Mouse (Mus musculus) fibroblast of lung, adult 2 months (primary cell): ENCODE results near the gene Slc17a2.
A peak's percentile ranks its signal among the peaks of the same experiment; 100 is the strongest.
"Not testable (repeated sequence)": the region's sequence is repeated elsewhere in the genome, so short reads cannot be mapped to it uniquely, and the experiment has no call there.

Experiments used
- DNase-seq: peaks from one replicate; pipeline ENCODE4 v3.0.0-alpha.2; 2011; ENCODE audit warnings: low read depth

Slc17a2 gene

DNA sequence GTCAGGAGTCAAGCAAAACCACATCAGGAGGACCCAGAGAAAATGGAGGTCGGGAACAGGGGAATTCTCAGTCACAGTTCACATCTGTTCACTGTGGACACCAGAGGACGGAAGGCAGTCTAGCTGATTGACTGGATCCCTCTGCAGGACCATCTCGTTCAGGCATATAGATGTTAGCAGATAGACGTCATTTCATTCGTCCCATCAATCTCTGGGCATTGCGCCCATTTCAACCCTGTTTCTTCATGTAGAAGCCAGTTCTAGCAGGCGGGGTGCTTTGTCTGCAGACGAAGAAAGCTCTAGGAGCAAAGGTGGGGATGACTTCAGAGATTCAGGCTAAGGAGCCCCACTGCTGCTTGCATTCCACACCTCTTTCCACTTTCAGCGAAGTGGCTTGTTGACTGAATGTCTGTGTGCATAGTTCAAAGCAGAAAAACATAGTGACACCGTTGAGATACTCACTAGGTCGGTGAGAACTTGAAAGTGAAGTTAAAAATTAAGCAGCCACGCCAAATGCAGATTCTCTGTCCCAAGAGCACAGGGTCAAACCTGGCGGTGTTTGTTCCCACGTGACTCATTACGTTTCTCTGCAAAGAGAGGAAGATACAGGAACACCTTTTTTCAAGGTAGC is at the start of gene Slc17a2:
TSS of gene Slc17a2 (plus strand) at position 572 of the 631 bp plus-strand sequence.
- no peak for DNase-seq

GRCm38 (mm10) chr13:23757211-23757773 is 49.5 kb upstream of the Slc17a2 start:
- no peak for DNase-seq

GRCm38 (mm10) chr13:23757921-23758320 is 48.9 kb upstream of the Slc17a2 start:
- DNase-seq, result no peak

GRCm38 (mm10) chr13:23759251-23759771 is 47.5 kb upstream of the Slc17a2 start:
- no peak for DNase-seq

- no peak for DNase-seq
Observed at GRCm38 (mm10) chr13:23759916-23760239, 46.9 kb upstream of the Slc17a2 start.

DNA sequence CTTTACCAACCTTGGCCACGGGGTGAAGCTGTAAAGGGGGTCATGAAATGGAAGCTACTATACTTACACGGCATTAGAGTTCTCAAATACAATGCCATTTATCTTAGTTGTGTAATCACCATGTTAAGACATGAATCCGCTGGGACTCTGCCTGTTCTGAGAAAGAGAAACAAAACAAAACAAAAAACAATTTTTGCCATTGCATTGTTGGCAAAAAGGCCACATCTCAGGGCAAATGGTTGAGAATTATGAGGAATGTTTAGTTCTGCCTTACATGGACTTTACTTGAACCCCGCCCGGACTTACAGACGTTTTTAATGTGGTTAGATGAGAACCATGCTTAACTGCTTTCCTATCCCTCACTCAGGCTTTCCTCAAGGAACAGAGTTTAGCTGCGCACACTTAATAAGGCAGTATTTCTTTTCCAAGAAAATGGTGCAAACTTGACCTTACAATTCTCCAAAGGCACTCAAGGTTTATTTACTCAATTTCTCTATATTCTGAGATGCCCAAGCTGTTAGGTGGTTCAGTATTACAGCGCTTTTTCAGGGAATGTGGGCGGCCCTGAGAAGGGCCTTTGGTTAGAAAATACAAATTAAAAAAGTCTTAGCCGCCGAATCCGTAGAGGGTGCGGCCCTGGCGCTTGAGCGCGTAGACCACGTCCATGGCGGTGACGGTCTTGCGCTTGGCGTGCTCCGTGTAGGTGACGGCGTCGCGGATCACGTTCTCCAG is 46.4 kb upstream of the Slc17a2 start:
- no peak for DNase-seq

- DNase-seq, result peak; percentile 86
Observed at GRCm38 (mm10) chr13:23760972-23761864, 45.6 kb upstream of the Slc17a2 start, which contains the start of gene Hist1h4a. Gene Hist1h4a (minus strand): TSS chr13:23761230.

- DNase-seq, result peak; percentile 70
Observed at GRCm38 (mm10) chr13:23761871-23762821, 44.6 kb upstream of the Slc17a2 start, which contains the start of gene Hist1h3a. Gene Hist1h3a (minus strand): TSS chr13:23762386.

GRCm38 (mm10) chr13:23763242-23763585 is 43.6 kb upstream of the Slc17a2 start:
- no peak for DNase-seq

DNA sequence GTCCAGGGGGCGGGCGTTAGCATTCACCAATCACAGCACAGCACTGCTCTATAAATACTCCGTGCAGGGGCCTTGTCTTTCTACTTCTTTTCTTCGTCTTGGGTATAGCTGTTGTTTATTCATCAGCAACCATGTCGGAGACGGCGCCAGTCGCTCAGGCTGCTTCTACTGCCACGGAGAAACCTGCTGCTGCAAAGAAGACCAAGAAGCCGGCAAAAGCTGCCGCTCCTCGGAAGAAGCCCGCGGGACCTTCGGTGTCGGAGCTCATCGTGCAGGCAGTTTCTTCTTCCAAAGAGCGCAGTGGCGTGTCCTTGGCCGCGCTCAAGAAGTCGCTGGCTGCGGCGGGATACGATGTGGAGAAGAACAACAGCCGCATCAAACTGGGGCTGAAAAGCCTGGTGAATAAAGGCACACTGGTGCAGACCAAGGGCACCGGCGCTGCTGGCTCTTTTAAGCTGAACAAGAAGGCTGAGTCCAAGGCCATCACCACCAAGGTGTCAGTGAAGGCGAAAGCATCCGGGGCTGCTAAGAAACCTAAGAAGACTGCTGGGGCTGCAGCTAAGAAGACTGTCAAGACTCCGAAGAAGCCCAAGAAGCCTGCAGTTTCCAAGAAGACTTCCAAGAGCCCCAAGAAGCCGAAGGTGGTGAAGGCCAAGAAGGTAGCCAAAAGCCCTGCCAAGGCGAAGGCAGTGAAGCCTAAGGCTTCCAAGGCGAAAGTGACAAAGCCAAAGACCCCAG is 43.0 kb upstream of the Slc17a2 start, which contains the start of gene Hist1h1a:
TSS of gene Hist1h1a (plus strand) at position 81 of the 738 bp plus-strand sequence.
- no peak for DNase-seq

GRCm38 (mm10) chr13:23764324-23765171 is 42.2 kb upstream of the Slc17a2 start:
- no peak for DNase-seq

GRCm38 (mm10) chr13:23765172-23765513 is 41.6 kb upstream of the Slc17a2 start:
- no peak for DNase-seq

GRCm38 (mm10) chr13:23766772-23767171 is 40.0 kb upstream of the Slc17a2 start:
- DNase-seq, result no peak

DNA sequence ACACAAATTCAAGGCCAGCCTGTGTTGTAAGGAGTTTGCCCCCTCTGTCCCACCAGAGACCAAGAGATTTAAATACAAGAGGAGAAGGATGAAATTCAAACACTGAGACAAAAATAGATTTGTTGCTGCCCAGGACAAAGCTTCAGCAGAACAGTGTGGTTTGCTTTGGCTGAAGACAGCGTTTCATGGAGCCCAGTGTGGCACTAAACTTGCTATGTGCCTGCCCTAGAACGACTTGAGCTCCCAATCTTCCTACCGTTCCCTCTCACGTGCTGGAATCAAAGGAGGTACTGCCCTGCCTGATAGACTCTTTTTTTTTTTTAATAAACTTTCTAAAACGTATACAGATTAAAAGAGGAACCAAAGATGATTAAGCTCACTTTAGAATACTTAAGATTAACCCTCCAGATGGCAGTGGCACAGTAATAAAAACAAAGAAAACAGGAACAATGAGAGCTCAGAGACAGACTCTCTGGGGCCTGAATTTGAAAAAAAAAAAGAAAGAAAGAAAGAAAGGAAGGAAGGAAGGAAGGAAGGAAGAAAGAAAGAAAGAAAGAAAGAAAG is 37.9 kb upstream of the Slc17a2 start:
- DNase-seq, result no peak

DNA sequence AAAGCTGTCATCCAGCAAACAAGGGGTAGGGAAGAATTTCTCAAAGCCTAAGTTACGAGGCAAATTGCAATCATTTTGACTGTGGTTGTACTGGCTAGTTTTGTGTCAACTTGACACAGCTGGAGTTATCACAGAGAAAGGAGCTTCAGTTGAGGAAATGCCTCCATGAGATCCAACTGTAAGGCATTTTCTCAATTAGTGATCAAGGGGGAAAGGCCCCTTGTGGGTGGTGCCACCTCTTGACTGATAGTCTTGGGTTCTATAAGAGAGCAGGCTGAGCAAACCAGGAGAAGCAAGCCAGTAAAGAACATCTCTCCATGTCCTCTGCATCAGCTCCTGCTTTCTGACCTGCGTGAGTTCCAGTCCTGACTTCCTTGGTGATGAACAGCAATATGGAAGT is 37.2 kb upstream of the Slc17a2 start, which contains the start of gene Trim38:
TSS of gene Trim38 (plus strand) at position 301 of the 400 bp plus-strand sequence.
- DNase-seq, result not testable (repeated sequence)

GRCm38 (mm10) chr13:23772561-23773313 is 34.1 kb upstream of the Slc17a2 start:
- DNase-seq, result no peak

GRCm38 (mm10) chr13:23778339-23778738 is 28.5 kb upstream of the Slc17a2 start:
- no peak for DNase-seq

DNA sequence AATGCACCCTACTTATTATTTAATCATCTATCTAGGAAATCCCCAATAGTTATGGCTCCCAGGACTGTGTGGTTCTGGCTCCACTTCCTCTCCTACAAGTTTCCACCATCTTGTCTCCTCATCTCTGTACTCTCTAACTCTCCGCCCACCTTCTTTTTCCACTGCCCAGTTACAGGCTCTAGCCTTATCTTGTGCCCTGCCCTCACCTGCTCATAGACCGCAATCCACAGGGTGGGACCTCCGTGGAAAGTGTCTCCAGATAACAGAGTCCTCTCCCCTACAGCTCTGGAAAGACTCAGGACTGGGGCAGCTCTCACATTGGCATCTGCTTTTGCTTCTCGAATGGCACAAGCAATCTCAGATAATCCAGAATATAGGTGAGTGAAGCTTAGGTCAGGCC is 27.8 kb upstream of the Slc17a2 start:
- DNase-seq, result no peak
